Mouse (Mus musculus) embryonic stem cell, embryonic (primary cell): ENCODE data around the gene Fam187b.

Experiments
- CTCF ChIA-PET, 4 experiments: fragments of 300-600 bp in 2 of 4; fragments of 350-600 bp in 2 of 4; sonication (Branson Sonifier 250); formaldehyde crosslinking; loops; one replicate each; lab custom pipeline; 2022; ENCODE audit warnings: inconsistent platforms in 2 of 4; lab: Charles Lee
- POLR2A ChIA-PET, 4 experiments: fragments of 300-600 bp in 2 of 4; fragments of 350-600 bp in 2 of 4; sonication (Branson Sonifier 250); formaldehyde crosslinking; loops; one replicate each; lab custom pipeline; 2022; ENCODE audit warnings: antibody characterized with exemption in 4 of 4, inconsistent platforms in 1 of 4; lab: Charles Lee

Gene Fam187b

DNA sequence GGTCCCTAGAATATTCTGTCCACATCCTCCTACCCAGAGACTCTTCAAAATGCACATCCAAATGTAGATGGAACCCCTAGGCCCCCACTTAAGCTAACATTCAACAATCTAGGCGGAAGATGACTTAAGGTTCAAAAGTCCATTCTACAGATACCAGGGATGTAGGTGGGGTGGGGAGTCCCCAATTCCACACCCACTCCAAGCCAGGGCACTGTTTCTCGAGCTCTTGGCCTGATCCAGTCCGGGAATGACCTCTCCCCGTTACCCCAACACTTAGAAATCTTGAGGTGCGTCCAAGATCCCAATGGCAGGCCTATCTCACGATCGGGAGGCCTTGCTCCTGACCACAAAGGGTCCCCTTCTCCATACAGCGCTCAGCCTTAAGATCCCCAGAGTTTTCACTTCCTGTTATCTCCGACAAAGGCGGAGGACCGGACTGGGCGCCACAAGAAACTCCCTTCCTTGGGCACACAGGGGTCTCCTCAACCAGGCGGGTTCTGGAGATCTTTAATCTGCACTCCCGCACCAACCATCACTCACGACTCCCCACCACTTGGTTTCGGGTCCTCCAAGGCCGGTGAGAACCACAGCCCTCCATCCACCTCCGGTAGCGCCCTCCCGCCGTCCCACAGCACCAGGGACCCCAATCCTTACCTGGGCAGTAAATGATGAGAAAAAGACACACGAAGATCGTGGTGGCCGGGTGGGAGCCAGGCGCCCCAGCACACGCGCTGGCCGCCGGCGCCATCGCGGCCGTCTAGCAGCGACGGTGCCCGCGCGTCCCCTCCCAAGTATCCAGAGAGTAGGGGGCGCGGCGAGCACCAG, 952 bp upstream of the Fam187b start:
- ChIA-PET CTCF (interaction anchor here (0.6 to 3.0 kb wide), 19 partner anchors 17 to 409 kb away, joined by 3 to 33 read pairs (median 8); partner anchors contain the start of genes Usf2 (in 2 of the 4), Ffar1 (in 1 of the 4), Gm49396 (in 1 of the 4) and Lgi4 (in 1 of the 4)), POLR2A (interaction anchor here in 3 of 4 experiments (0.5 to 3.9 kb wide), 11 partner anchors 9 to 807 kb away, joined by 3 to 19 read pairs (median 3); partner anchors contain the start of gene Usf2 (in 2 of the 3))

DNA sequence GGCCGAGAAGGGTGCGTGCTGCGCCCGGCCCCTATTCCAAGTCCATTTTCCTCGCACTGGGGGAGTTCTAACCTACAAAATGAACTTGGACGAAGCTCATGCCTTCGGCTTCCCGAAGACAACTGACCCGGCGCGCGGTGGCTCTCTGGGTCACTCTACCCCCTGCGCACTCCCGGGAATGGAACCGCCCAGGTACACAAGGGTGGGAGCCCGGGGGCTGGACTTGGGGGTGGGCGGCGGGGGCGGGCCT, 414 bp upstream of the Fam187b start, which contains the start of gene Lsr:
TSS of gene Lsr (minus strand) at position 214 of the 250 bp plus-strand sequence.
- POLR2A ChIA-PET: interaction anchor here (0.7 to 3.9 kb wide), 13 partner anchors 9 to 260 kb away, joined by 3 to 19 read pairs (median 5); partner anchors contain the start of gene Usf2 (in 3 of the 4)
- CTCF ChIA-PET: interaction anchor here (0.5 to 3.0 kb wide), 32 partner anchors 15 to 636 kb away, joined by 3 to 38 read pairs (median 7); partner anchors contain the start of genes Usf2 (in 3 of the 4), Ffar1 (in 1 of the 4), Gm49396 (in 1 of the 4) and Lgi4 (in 1 of the 4)

DNA sequence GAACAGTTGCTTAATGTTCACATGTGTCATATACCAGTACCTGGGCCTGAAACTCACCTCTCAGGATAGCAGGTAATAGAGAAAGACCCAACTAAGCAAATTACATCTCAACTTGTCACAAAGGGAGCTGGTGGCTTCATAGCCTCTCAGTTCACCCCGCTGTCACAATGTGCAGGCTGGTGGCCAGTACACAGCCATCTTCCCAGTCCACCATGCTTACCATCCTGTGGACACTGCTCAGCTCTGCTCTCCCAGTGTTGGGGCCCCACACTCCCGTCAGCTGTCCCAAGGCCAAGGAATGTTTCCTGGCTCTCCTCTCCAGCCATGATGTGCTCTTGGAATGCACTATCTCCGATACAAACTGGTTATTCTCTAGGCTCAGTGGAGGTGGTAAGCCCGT, 8.1 kb downstream of the Fam187b start:
- POLR2A ChIA-PET: interaction anchor here in 1 of 4 experiments (0.7 kb wide), 2 partner anchors 97 to 117 kb away, joined by 3 to 4 read pairs; no protein-coding TSS in a partner anchor
- CTCF ChIA-PET: interaction anchor here in 1 of 4 experiments (0.9 kb wide), 1 partner anchor 77 kb away, joined by 3 read pairs; the partner anchor contains the start of gene Lgi4

DNA sequence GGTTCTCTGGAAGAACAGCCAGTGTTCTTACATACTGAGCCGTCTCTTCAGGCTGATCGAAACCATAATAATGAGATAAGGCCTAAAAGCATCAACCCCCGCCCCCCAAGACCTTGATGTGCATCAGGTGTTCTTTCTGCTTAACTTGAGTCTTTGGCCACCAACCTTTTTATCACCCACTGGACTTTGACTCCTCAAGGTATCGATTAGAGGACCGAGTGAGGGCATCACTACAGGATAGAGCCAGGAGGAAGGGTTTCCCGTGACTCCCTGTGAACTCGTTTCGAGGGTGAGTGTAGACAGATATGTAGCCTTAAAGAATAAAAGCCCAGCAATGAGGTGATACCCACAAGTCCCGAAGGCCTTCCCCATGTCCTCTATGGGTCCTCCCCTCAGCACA, 11.8 kb downstream of the Fam187b start:
- ChIA-PET CTCF (interaction anchor here in 1 of 4 experiments (0.5 kb wide), 1 partner anchor 161 kb away, joined by 4 read pairs; no protein-coding TSS in a partner anchor), POLR2A (no interaction called here)

DNA sequence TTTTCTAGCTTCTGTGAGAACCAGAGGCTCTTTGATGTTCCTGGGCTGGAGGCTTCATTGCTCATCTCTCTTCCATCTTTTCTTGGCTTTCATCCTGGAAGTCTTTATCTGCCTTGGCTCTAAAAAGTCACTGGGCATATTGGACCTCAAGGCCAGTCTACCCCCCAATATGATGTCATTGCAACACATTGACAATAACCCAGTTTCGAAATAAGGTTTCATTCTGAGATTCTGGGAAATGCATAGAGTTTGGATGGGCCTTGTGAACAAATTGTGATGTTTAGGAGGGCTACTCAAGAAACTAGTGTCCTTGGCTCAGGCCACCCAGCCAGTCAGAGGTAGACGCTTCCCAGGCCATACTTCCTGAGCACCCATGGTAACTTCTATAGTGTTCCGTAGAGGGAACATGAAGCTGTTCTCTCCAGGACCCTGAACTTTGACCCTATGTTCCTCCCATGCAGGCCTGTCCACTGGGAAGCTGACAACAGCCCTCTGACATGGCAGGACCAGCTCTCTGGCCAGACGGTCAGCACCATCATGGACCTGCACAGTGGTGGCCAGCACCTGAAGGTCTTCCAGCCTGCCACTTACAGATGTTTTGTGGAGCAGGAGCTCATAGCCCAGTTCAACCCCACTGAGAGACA, 15.1 kb downstream of the Fam187b start:
- POLR2A ChIA-PET: interaction anchor here in 1 of 4 experiments (0.6 kb wide), 1 partner anchor 11 kb away, joined by 3 read pairs; no protein-coding TSS in a partner anchor
- CTCF ChIA-PET: interaction anchor here in 2 of 4 experiments (1.3 to 1.4 kb wide), 3 partner anchors 15 to 178 kb away, joined by 3 read pairs; partner anchors contain the start of gene Fam187b (in 2 of the 2)

DNA sequence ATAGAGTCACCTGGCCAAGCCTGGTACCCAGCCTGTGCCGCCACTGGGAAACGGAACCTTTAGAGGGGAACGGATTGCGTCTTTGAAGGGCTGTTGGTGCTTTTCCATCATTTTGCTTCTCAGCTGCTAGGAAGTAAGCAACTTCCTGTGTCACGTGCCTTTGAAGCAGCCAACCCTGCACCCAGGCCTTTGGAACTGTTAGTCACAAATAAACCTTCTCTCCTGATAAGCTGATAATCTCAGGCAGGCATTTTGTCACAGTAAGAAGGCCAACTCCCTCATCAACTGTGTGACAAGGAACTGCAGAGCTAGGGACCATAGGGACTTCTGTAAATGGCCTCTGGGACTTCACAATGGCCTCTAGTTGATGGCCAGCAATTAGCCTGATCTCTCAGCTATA, 18.6 kb downstream of the Fam187b start:
- POLR2A ChIA-PET: interaction anchor here in 1 of 4 experiments (0.8 kb wide), 1 partner anchor 119 kb away, joined by 3 read pairs; no protein-coding TSS in a partner anchor
- CTCF ChIA-PET: interaction anchor here (0.6 to 1.2 kb wide), 5 partner anchors 12 to 210 kb away, joined by 3 to 19 read pairs (median 3); no protein-coding TSS in a partner anchor

DNA sequence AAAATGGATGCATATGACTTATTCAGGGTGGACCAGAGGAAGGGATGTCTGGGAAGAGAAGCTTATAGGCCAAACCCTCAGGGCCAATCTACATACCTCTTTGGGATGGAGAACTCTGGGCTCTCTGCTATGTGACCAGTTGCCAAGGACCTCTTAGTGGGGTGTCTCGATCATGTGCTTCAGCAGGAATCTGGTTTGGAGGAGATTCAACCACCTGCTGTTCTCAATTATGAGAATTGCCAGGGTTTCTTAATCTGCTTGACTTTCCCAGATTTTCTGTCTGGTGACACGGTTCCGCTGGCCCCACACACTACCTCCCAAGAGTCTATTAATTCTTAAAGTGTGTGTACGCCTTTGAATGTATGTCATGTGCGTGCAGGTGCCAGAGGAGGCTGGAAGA, 20.4 kb downstream of the Fam187b start:
- CTCF ChIA-PET: no interaction called here
- POLR2A ChIA-PET: no interaction called here

DNA sequence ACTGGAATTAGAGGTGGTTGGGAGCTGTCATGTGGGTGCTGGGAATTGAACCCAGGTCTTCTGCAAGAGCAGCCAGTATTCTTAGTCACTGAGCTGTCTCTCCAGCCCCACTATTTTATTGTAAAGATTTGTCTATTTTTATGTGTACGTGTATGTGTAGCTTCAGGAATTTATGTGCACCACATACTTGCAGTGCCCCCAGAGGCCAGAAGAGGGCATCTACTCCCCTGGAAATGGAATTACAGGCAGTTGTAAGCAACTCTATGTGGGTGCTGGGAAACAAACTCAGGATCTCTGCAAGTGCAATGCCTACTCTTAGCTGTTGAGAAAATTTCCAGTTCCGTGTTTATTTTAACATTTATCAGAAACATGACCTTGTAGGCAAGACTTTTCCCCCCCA, 22.9 kb downstream of the Fam187b start:
- CTCF ChIA-PET: interaction anchor here (0.6 to 2.7 kb wide), 18 partner anchors 9 to 181 kb away, joined by 3 to 14 read pairs (median 4); partner anchors contain the start of gene Gramd1a (in 1 of the 4)
- POLR2A ChIA-PET: interaction anchor here in 1 of 4 experiments (0.6 to 1.2 kb wide), 2 partner anchors 23 to 236 kb away, joined by 4 to 11 read pairs; partner anchors contain the start of genes Fam187b and Lsr

DNA sequence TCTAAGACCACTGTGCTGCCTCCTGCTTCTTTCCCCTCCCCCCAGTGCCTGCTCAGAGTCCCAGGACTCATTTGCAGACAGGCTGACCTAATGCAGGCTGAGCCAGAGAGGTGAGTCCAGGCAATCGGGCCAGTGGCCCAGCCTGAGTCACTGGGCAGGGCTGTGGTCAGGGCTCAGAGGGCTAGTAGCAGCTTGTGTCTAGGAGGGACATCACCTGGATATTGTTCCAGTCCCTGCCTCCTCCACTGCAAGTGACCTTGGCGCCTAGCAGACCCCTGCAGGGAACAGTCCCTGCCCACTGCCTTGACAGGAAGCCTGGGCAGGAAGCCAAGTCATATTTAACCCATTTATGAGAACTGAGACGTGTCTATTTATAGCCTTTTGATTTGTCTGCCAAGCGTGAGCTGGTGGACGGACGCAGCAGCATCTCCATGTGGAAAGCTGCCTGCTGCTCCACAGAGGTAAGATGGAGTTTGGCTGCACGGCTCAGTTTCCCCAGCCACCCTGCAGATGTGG, 27.0 kb downstream of the Fam187b start:
- CTCF ChIA-PET: interaction anchor here in 2 of 4 experiments (0.6 to 0.8 kb wide), 2 partner anchors 59 to 78 kb away, joined by 3 to 4 read pairs; no protein-coding TSS in a partner anchor
- POLR2A ChIA-PET: interaction anchor here in 1 of 4 experiments (0.7 kb wide), 1 partner anchor 11 kb away, joined by 3 read pairs; no protein-coding TSS in a partner anchor

DNA sequence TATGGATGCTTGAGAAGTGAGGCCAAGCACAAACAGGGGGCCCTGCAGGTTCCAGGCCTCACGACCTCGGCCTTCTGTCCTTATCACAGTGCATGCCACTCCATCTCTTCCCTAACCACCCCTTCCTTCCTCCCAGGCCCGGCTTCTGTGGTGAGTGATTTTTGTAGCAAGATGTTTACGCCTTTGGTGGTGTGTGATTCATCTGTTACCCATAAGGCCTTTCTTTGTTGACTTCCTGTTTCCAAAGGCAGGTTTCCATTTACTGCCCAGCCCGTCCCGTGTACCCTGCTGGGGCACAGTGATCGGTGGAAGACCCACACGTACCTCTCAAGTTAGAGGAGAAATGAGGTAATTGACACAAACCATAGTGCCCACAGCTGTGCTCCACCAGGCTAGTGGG, 29.1 kb downstream of the Fam187b start:
- ChIA-PET POLR2A (no interaction called here), CTCF (interaction anchor here in 1 of 4 experiments (0.7 kb wide), 1 partner anchor 162 kb away, joined by 11 read pairs; no protein-coding TSS in a partner anchor)

DNA sequence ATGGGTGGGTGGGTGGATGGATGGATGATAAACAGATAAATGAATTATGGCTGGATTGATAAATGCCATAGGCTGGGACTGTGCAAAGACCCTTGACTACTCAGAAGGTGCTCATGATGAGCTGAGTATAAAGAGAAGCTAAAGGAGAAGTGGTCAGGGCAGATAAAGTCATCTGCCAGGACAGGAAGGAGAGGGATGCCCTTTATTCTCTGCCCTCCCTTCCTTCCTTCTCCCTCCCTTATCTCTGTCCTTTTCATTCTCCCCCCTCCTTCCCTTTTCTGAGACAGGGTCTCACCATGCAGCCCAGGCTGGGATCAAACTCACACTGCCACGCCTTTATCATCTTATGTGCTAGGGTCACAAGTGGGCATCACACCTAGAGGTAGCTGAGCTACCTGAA, 34.2 kb downstream of the Fam187b start:
- ChIA-PET CTCF (interaction anchor here in 1 of 4 experiments (1.1 kb wide), 1 partner anchor 70 kb away, joined by 3 read pairs; no protein-coding TSS in a partner anchor), POLR2A (no interaction called here)

DNA sequence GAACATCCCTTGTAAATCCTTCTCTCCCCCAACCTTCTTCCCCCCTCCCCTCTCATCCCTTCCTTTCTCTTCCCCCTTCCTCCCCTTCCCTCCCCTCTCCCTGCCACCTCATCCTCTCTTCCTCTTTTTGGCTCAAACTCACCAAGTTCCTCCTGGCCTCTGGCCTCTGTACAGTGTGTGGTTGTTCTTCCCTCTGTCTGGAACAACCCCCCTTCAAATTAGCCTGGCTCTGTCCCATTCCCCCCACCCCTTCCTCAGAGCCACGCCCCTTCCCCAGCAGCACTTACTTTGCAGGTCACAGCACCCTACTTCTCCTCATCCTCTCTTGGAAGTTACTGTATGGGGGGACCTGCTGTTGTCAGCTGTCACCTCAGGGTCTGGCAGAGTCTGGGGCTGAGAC, 34.6 kb downstream of the Fam187b start:
- CTCF ChIA-PET: interaction anchor here in 1 of 4 experiments (1.1 to 1.2 kb wide), 2 partner anchors 11 to 70 kb away, joined by 3 read pairs; no protein-coding TSS in a partner anchor
- POLR2A ChIA-PET: no interaction called here

DNA sequence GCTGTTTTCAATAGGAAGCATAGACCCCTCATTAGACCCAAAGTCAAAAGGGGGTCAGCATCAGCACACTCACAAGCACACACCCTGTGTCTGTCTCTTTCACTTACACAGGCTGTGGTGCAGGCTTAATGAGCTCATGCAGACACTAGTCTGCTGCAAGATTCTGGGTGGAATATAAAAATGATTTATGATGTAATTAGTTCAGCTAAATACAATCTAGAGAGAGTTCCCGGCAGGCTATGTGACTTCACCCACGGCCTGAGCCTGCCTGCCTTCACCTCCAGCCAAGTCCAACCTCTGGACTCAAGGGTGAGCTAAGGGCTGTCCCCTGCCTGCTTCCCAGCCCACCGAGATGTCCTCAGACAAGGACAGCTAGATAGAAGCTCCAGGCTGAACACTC, 35.3 kb downstream of the Fam187b start:
- ChIA-PET POLR2A (no interaction called here), CTCF (interaction anchor here in 1 of 4 experiments (1.1 to 1.2 kb wide), 2 partner anchors 12 to 69 kb away, joined by 3 read pairs; no protein-coding TSS in a partner anchor)

DNA sequence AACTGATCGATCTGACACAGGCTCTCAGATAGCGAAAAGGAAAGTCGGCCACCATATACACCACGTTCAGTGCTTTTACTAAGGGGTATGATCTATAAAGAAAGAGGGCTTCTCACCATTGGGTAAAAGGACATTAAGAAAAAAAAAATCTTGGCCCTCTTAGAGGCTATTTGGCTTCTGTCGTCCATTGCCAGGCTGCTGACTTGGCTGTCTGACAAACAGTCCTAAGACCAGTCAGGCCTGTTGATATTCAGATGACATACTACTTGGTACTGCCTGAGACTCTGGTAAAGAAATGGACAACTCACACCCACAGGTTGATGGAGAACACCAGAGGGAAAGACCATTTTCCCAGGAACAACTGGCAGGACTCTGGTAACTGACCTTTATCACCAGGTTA, 39.4 kb downstream of the Fam187b start:
- CTCF ChIA-PET: no interaction called here

DNA sequence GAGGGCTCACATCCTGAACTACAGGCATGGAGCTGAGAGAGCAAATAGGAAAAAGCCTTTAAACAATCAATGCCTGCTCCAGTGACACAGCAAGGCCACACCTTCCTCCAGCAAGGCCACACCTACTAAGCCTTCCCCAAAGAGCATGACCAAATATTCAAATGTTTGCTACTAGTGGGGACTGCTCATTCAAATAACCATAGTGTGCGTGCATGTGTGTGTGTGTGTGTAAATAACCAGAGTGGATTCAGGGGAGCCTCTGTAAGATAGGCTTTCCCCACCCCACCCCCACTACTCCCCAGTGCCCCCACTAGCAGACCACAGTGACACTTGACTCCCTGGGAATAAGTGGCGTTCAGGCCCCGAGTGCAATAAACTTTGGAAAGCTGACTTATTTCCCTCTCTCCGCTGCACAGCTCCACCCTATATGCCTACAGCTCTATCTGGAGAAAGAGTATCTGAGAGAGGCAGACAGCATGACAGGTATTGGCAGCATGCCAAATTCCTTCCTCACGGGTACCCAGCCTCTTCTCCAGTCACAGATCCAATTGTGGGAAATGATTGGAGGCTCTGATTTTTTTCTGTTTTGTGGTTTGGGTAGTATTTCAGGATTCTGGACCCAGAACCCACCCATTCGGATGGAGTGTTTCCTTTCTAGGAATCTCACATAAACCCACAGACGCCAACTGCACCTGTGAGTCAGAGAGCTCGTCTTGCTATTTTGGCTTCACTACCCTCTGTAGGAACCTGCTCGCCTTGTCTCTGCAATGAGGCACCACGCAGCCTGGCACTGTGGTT, 43.7 kb downstream of the Fam187b start:
- ChIA-PET CTCF (interaction anchor here in 3 of 4 experiments (0.6 to 1.0 kb wide), 4 partner anchors 25 to 251 kb away, joined by 3 to 8 read pairs (median 4); partner anchors contain the start of gene Fxyd5 (in 1 of the 3)), POLR2A (no interaction called here)

More for the DNA sequence above, 39.4 kb downstream of the Fam187b start:
- POLR2A ChIA-PET: no interaction called here

DNA sequence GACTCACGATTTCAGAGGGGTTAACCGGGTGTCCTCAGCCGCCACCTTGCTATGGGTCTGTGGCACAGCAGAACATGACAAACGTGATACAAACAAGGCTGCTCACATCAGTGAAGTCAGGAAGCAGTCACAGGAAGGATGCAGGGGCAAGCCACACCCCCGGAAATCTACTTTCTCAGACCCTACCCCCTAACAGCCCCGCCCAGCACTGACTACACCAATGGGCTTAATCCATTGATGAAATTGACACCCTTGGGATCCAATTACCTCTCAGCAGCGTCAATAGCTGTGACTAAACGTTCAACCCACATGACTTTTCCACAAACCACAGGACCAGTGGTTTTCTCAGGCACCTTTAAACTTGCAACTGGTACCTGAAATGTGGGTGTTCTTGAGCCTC, 55.0 kb downstream of the Fam187b start:
- CTCF ChIA-PET: interaction anchor here in 2 of 4 experiments (0.6 to 1.0 kb wide), 3 partner anchors 9 to 360 kb away, joined by 3 to 5 read pairs (median 4); no protein-coding TSS in a partner anchor
- POLR2A ChIA-PET: interaction anchor here in 2 of 4 experiments (0.6 to 1.0 kb wide), 2 partner anchors 9 to 40 kb away, joined by 3 to 4 read pairs; no protein-coding TSS in a partner anchor

DNA sequence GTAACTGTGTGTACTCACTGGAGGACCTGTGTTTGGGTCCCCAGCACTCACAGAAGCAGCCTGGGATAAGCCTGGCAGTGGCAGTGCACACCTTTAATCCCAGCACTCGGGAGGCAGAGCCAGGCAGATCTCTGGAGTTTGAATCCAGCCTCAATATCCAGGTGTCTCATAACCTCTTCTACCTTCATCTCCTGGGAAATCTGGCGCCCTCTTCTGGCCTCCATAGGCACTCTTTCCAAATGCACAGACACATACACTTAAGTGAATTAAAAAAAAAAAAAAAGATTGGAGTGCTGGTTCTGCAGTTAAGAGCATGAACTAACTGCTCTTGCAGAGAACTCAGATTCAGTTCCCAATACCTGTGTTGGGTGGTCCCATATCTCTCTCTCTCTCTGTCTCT, 57.1 kb downstream of the Fam187b start:
- ChIA-PET POLR2A (no interaction called here), CTCF (interaction anchor here in 1 of 4 experiments (0.5 kb wide), 1 partner anchor 22 kb away, joined by 4 read pairs; no protein-coding TSS in a partner anchor)
